Mouse (Mus musculus) CH12.LX (cell line): Measurements from ENCODE around the gene Fermt2.
"Not testable (repeated sequence)": the region's sequence is repeated elsewhere in the genome, so short reads cannot be mapped to it uniquely, and the experiment has no call there.

Experiments
- CTCF ChIP-seq, 2 experiments: IDR thresholded peaks in 1 of 2; conservative IDR thresholded peaks in 1 of 2; 2 replicates each; pipeline ENCODE4 v1.5.1; 2011 to 2012; ENCODE audit warnings: low read depth in 2 of 2, low read length in 2 of 2, improper control_type of control experiment in 1 of 2, inconsistent platforms in 1 of 2, mild to moderate bottlenecking in 1 of 2, moderate library complexity in 1 of 2
- MAZ ChIP-seq: IDR thresholded peaks from 2 replicates; pipeline ENCODE4 v1.6.1; 2012; ENCODE audit warnings: low read depth, mild to moderate bottlenecking, inconsistent platforms, low read length, improper control_type of control experiment, moderate library complexity
- RAD21 ChIP-seq: IDR thresholded peaks from 2 replicates; pipeline ENCODE4 v1.6.1; 2011; ENCODE audit warnings: low read depth, mild to moderate bottlenecking, low read length, improper control_type of control experiment, moderate library complexity
- UBTF ChIP-seq: IDR thresholded peaks from 2 replicates; pipeline ENCODE4 v1.6.1; 2012; ENCODE audit warnings: low read depth, mild to moderate bottlenecking, inconsistent platforms, low read length, improper control_type of control experiment, moderate library complexity

- TF ChIP-seq CTCF (conservative IDR thresholded peaks at IDR 0.05 in 1 of 2, IDR thresholded peaks at IDR 0.05 in 1 of 2; ENCODE audit: low read depth in 2 of 2, low read length in 2 of 2); UBTF; RAD21; MAZ: not testable (repeated sequence)
These were observed 63.5 kb downstream of the Fermt2 start for GRCm38 (mm10) chr14:45466371-45466770.
